Mouse (Mus musculus): Measurements from ENCODE around the gene Gm2174.

The Gm2174 gene

DNA sequence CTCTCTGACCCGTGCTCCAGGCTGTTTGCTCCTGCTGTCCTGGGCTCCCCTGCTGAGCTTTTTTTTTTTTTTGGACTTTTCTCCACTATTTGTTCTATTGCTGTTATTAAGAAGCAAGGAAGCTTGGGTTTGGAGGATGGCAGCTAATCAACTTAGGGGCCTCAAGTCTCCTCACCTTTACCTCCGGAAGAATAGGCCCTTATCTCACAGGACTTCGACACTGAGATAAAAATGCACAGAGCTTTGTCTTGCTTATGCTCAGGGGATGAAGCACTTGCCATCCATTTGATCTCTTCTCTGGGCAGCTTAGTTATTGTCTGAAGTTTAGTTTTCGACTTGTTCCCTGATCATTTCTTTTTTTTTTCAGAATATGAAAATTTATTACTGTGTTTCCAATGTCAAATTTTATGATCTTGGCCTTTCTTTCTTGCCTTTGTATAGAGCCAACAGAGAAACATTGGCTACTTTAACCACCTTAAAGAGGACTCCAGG is at the start of gene Gm2174:
TSS of gene Gm2174 (plus strand) at position 442 of the 492 bp plus-strand sequence.
- DNase-seq (ENCODE audit: low spot score in 2 of 2): no peak

DNA sequence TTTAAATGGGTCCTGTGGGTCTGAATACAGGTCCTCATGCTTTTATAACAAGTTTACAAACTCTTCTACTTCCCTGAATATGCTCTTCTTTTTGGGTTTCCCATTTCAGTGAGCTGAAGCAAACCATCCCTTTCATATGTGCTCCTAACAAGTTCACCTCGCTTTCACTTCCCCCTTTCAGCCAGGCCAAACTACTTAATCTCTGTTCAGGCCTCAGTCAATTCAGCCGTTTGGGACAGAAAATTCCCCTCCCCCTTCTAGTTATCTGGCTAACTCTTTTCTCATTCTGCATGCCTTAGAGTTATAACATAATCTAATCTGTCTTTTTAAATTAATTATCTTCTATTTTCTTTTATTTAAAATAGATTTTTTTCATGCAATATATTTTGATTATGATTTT is 43.1 kb upstream of the Gm2174 start:
- peak in 1 of 2 experiments; percentile 9 for DNase-seq (ENCODE audit: low spot score in 2 of 2)

DNA sequence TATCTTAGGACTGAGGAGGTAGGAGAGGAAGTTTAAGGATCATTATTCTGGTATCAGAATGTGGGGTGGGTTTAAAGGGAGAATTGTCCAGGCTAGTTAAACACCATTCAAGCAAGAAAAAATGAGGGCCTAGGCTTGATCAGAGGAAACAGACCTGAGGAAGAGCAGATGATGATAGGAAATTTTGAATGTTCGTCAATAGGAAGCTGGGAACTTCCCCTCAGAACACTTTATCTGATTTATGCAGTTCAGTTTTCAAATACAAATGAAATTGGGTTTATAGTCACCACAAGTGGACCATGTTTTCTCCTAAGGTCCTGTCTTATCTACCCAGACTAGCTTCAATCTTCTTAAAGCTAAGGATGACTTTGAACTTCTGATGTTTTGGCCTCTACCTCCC is 42.3 kb upstream of the Gm2174 start:
- DNase-seq (ENCODE audit: low spot score in 2 of 2): no peak

DNA sequence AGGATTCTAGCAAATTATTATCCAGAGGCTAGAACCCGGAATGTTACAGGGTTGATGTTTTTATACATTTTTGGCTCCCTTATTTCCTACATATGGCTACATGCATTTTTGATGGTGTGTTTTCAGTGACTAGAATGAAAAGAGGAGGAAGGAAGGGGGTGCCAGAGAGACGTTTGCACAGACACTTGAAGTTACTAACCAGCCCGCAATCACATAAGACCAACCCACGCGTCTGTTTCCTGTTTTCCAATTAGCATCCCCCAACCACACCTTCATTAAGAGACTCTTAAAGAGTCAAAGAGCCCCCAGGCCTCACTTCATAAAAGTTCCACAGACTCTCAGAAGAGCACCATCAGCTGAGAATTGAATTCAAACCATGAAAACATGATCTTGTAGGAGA is 41.6 kb upstream of the Gm2174 start:
- DNase-seq (ENCODE audit: low spot score in 2 of 2): no peak

GRCm38 (mm10) chrX:56416277-56416676 is 31.5 kb upstream of the Gm2174 start:
- DNase-seq (ENCODE audit: low spot score in 2 of 2): no peak

GRCm38 (mm10) chrX:56417541-56417940 is 30.2 kb upstream of the Gm2174 start:
- no peak for DNase-seq (ENCODE audit: low spot score in 2 of 2)

GRCm38 (mm10) chrX:56430601-56431000 is 17.2 kb upstream of the Gm2174 start:
- DNase-seq (ENCODE audit: low spot score in 2 of 2): no peak

GRCm38 (mm10) chrX:56435758-56436283 is 11.9 kb upstream of the Gm2174 start:
- no peak for DNase-seq (ENCODE audit: low spot score in 2 of 2)

DNA sequence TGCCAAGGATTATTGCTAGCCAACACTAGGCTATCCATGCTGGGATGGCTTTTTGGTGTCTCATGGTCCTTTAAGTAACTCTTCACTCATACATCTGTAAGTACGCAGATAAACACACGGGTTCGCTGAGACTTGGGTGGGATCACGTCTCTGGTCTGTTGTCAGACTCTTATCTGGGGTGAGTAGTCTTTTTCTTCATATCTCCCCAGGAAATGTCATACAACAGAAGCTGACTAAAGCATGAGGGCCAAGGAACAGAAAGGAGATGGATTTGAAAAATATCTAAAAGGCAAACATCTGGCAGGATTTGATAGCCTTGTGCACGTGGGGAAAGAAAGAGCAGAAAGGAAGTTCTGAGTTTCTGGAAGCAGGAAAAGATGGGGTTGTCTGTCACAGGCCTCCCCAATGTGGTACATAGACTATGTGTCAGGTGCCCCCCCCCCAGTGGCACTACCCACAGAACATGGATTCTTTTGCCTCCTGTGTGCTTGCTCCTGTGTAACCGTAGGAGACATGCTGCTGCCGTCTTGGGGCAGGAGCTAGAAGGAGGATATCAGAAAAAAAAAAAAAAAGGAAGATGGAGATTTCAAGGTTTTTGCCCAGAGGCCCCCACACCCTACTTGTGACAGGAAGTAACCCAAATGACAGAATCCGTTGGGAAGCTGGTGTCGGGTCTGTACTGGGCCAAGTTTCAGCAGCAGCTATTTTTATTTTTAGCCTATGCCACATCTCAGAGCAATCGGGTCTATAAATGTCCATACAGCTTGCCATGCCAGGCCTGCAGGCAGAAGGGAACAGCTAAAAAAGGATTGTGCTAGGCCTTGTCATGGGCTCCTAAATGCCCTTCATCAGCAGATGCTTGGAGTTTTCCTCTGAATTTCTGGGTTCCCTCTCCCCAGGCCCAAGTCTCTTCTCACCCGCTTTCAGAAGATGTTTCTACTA is 1.0 kb upstream of the Gm2174 start:
- peak in 1 of 2 experiments; percentile 3 for DNase-seq (ENCODE audit: low spot score in 2 of 2)

DNA sequence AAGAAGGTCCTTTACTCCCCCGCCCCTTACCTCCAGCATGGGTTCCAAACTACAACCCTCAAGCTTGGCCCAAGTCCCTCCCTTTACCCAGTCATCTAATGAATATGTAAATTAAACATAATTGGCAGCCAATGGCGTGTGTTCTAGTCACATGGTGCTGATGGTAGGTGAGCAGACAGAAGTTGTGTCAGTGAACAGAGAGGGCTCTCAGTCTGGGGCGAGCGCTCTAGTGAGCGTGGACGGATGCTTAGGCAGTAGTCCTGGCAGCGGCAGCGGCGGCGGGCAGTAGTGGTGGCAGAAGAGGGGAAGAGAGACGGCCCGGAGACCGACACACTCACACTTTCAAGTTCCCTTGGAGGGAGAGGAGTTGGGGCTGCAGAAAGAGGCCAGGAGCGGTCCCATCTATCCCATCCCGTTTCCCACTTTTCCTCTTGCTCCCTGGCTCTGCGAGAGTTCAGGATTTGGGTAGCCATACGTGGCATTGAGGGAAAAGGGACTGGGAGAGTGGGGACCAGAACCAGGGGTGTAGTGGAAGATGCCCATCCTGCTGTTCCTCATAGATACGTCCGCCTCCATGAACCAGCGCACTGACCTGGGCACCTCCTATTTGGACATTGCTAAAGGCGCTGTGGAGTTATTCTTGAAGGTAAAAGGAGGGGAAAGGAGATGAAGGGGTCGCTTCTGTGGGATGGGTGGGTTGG is 7.1 kb downstream of the Gm2174 start, which contains the start of gene Ints6l:
TSS of gene Ints6l (plus strand) at position 187 of the 701 bp plus-strand sequence.
- DNase-seq (ENCODE audit: low spot score in 2 of 2): peak; percentile 83 to 86

DNA sequence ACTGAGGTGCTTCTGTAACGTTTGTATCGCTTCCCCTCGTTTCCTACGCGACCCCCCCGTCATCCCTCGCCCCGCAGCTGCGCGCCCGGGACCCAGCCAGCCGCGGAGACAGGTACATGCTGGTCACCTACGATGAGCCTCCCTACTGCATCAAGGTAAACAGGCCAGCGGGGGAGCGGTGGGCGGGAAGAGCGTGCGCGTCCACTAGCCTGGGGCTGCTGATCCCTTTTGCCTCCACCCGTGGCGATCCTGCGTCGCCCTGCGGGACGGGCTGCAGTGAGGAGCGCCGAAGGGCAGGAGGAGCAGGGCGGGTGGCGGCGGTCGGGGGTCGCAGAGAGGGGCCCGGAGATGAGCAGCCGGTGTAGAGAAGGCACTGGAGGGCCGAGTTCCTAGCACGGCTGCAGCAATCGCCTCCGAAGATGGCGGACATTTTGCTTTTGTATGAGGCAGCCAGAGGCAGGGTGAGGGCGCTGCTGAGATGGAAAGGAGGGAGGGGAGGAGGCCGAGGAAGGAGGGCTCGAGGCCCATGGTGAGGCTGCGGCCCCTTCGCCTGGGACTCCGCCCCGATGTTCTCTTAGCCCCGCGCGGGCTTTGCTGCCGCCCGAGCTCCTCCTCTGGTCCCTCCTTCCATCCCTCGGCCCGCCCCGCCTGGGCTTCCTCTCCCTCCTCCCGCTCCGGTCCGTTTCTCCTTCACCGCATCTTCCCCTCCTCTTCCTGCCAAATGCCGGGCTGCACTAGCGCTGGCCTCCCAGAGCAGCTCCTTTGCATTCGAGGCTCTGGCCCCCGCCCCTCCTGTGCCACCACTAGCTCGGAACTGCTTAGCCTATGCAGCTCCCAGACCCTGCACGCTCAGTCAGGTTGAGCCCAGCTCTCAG is 7.8 kb downstream of the Gm2174 start:
- peak; percentile 89 to 90 for DNase-seq (ENCODE audit: low spot score in 2 of 2)

DNA sequence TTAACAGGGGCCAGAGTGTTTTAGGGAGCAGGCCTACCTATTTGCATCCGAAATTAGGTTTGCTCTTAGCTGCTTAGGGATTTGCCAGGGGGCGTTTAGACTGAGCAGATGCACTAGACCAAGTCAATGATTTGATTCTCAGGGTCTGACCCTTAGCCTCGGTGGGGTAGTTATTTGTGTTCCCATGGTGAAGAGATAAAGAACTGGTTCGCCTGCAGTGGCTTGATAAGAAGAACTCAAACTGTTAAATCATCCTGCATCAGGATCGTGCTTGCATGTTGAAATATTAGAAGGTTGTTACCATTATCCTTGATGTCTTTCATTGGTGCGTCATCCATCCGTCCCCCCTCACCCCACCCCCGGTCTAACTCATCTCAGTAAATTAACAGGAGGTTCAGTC is 8.6 kb downstream of the Gm2174 start:
- peak in 1 of 2 experiments; percentile 7 for DNase-seq (ENCODE audit: low spot score in 2 of 2)

DNA sequence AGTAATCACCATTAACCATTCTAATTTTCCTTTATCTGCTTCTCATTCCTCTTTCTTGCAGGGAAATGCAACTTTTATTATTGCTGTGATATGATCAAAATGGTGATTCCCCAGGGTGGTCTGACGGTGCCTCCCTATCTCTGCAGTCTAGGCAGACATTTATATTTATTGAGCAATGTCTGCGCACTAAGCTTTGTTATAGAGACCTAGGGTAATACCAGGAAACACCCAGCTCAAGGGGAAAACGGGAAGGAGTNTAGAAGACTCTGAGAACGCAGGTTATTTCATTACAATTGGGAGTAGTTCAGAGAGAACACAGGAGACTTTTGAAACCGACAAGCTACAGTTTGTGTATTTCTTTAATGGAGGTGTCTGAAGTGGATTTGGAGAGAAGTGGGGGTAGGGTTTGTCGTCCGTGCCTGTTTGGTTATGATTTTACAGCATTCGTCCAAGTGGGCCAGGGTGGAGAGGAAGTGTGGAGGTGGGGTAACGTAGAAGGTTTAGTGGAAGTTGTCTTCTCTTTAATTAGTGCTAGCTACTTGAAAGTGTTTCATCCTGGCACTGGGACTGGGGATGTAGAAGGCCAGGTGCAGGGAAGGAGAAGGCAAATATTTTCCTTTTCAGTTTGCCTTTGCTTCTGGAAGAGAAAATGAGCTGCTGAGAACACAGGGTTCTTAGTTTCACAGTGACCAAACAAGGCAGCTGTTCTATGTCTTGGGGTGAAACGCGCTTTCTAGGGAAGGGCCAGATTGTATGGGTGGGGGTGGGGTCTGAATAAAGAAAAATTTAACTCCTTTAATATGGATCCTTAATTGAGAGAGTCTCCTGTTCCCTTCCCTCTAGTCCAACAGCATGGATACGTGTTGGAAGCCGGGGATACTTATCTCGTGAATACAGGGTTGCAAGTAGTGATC is 14.5 kb downstream of the Gm2174 start:
- no peak for DNase-seq (ENCODE audit: low spot score in 2 of 2)

GRCm38 (mm10) chrX:56464906-56465305 is 17.1 kb downstream of the Gm2174 start:
- DNase-seq (ENCODE audit: low spot score in 2 of 2): no peak

DNA sequence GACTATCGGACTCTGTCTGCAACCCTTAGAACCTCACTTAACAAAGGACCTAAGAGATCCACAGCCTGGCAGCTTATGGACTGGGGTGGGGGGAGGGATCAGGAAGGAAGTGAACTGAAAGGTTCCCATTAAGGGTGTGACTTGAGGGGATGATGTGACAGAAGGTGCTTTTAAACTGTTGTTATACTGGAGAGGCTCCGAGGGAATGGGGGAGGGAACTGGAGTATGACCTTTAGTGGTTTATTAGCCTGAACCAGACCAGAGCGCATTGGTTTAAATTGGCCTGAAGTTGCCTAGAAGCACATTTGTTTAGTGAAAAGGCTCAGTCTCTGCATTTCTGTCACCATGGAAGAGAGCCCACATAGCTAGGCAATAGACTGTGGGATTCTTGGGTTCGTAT is 19.9 kb downstream of the Gm2174 start:
- no peak for DNase-seq (ENCODE audit: low spot score in 2 of 2)

- DNase-seq (ENCODE audit: low spot score in 2 of 2): no peak
Observed at GRCm38 (mm10) chrX:56468422-56468821, 20.7 kb downstream of the Gm2174 start.

GRCm38 (mm10) chrX:56474035-56474434 is 26.3 kb downstream of the Gm2174 start:
- DNase-seq (ENCODE audit: low spot score in 2 of 2): no peak

DNA sequence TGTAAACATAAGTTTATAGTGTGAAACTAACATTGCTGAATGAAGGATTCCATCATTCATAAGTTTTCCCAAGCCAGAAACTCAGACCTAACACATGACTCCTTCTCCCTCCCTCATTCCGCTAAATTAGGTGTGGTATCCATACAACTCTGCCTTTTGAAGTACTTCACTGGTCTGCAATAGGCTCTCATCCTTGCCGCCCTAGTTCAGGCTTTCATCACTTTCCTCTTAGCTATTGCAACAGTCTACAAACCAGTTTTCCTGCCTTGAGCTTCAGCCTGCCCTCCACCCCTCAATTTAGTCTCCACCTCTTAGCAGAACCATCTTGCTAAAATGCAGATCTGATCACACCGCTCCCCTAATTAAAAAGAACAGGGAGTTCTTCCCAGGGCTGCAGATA is 29.8 kb downstream of the Gm2174 start:
- no peak for DNase-seq (ENCODE audit: low spot score in 2 of 2)

- DNase-seq (ENCODE audit: low spot score in 2 of 2): peak in 1 of 2 experiments; percentile 12
Observed at GRCm38 (mm10) chrX:56481906-56482305, 34.1 kb downstream of the Gm2174 start.

- DNase-seq (ENCODE audit: low spot score in 2 of 2): peak; percentile 47 to 53
Observed at GRCm38 (mm10) chrX:56489758-56490157, 42.0 kb downstream of the Gm2174 start.

Data from spleen, postnatal 36 days (tissue).